Mouse (Mus musculus): ENCODE data around the gene Chsy1. TPM values are rescaled to one million over a fixed set of nuclear protein-coding genes. Genes with fewer than 3 reads are reported as not detected.

The Chsy1 gene
- polyA plus RNA-seq, 1 experiment from 2014 or later = 8.8 TPM

DNA sequence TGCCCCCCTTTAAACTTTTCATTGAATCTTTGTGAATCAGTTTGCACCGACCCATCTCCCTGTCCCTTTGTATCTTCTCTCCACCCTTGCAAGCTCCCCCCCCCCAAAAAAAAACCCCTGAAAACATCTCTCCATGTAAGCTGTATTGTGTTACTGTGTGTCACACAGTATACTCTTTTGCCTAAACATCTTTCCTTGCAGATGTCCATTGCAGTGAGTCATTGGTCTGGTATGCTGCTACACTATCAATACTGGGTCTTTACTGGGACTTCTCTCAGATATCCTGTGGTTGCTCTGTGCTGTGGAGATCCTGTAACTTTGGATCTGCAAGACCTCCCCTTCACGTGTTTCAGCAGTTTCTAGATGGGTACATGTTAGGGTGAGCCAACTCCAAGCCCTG lies 21.0 kb downstream of the Chsy1 start:
- Histone ChIP-seq H3K4me2 (ENCODE audit: low read length) (no peak overlapping the region), H3K27me3 (ENCODE audit: control insufficient read depth, insufficient read depth, low read depth, low read length) (no peaks in the 10 kb centered on the region), H3K9ac (ENCODE audit: low read depth, low read length) (no peak overlapping the region), H3K4me1 (ENCODE audit: control insufficient read depth, insufficient read depth, low read length) (peaks cover 13% of the 10 kb centered on the region), H3K27ac (ENCODE audit: low read length) (no peak overlapping the region), H3K36me3 (ENCODE audit: control insufficient read depth, insufficient read depth, low read length) (peaks cover 8% of the 10 kb centered on the region), H3K9me3 (replicated peaks; ENCODE audit: control insufficient read depth, low read length, poor library complexity, severe bottlenecking) (no peaks in the 10 kb centered on the region), H3K4me3 (ENCODE audit: low read depth, low read length) (no peak overlapping the region)
- 88% methylated on average over 2 of the region's 2 CpGs for WGBS
- no peak for ATAC-seq

DNA sequence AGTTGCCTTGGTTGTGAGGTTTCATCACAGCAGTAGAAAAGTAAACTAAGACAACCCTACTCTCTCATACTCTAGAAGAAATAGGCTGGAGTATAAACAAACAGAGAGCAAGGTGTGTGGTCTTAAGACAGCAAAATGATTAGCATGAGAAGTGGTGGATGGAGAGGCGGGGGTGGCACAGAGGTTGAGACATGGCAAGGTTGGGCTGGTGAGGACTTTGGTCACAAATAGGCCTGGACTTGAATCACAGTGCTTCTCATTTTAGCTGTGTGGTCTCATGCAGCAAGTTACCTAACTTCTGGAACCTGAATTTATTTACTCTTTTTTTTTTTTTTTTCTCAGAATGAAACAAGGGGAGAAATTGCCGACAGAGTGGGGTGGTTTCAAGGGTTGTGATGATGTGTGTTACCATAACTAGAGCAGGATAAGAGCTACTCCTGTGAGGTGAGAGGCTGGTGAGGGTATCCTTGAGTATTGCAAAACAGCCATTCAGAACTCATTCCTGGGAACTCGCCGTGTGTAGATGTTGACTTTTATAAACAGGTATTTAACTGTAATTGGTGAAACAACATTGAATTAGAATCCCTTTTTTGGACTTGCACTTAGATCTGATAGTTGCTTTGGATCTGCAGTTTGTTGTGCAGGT lies 22.6 kb downstream of the Chsy1 start:
- H3K9ac ChIP-seq (ENCODE audit: low read depth, low read length) = no peak overlapping the region
- no peak for ATAC-seq
- WGBS = 91% methylated on average over 4 of the region's 4 CpGs
- H3K36me3 ChIP-seq (ENCODE audit: control insufficient read depth, insufficient read depth, low read length) = 0 out of 2 replicates have a peak, but pooled peaks cover 5% of the 10 kb centered on the region
- no peaks in the 10 kb centered on the region for H3K9me3 ChIP-seq (replicated peaks; ENCODE audit: control insufficient read depth, low read length, poor library complexity, severe bottlenecking)
- no peak overlapping the region for H3K4me2 ChIP-seq (ENCODE audit: low read length)
- H3K4me1 ChIP-seq (ENCODE audit: control insufficient read depth, insufficient read depth, low read length) = peaks cover 19% of the 10 kb centered on the region
- no peaks in the 10 kb centered on the region for H3K27me3 ChIP-seq (ENCODE audit: control insufficient read depth, insufficient read depth, low read depth, low read length)
- no peak overlapping the region for H3K4me3 ChIP-seq (ENCODE audit: low read depth, low read length)
- no peak overlapping the region for H3K27ac ChIP-seq (ENCODE audit: low read length)

DNA sequence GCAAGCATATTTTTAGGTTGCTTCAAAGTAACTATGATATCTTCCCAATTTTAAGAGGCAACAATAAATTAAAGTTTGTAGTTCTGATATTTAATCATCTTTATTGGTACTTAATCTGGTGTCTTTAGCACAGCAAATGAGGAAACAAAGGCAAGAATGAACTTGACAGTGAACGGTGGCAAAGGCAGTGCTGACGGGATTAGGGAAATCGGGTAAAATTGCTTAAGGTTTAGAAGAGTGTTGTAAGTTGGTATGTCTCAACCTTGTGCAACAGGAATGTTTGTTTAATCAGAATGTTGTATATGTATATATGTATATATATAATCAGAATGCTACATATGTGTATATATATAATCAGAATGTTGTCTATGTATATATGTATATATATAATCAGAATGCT lies 24.8 kb downstream of the Chsy1 start:
- no peaks in the 10 kb centered on the region for H3K27me3 ChIP-seq (ENCODE audit: control insufficient read depth, insufficient read depth, low read depth, low read length)

DNA sequence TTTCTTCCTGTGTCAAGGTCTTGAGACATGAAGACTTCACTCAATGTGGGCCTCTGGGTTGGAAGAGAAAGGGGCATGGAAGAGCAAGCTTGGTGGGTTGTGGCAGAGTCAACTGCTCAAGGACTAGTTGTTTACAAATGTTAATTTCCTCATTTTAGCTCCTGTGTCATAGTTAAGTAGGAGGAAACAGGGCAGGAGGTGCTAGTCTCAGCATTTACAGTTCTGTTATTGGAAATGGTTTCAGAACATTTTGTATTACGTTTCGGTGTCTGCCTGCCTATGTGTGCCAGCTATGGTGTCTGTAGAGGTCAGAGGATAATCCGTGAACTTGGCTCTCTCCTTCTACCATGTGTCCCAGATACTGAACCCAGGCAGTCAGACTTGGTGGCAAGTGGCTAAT lies 26.3 kb downstream of the Chsy1 start:
- Histone ChIP-seq H3K4me3 (ENCODE audit: low read depth, low read length) (no peak overlapping the region), H3K9me3 (replicated peaks; ENCODE audit: control insufficient read depth, low read length, poor library complexity, severe bottlenecking) (no peaks in the 10 kb centered on the region), H3K4me1 (ENCODE audit: control insufficient read depth, insufficient read depth, low read length) (peaks cover 25% of the 10 kb centered on the region), H3K36me3 (ENCODE audit: control insufficient read depth, insufficient read depth, low read length) (0 out of 2 replicates have a peak, but pooled peaks cover 3% of the 10 kb centered on the region), H3K27me3 (ENCODE audit: control insufficient read depth, insufficient read depth, low read depth, low read length) (no peaks in the 10 kb centered on the region), H3K9ac (ENCODE audit: low read depth, low read length) (no peak overlapping the region), H3K27ac (ENCODE audit: low read length) (no peak overlapping the region), H3K4me2 (ENCODE audit: low read length) (no peak overlapping the region)
- ATAC-seq = no peak
- 72% methylated on average over 3 of the region's 3 CpGs for WGBS

More for the DNA sequence above, 24.8 kb downstream of the Chsy1 start:
- no peak overlapping the region for H3K4me3 ChIP-seq (ENCODE audit: low read depth, low read length)
- H3K4me1 ChIP-seq (ENCODE audit: control insufficient read depth, insufficient read depth, low read length) = peaks cover 17% of the 10 kb centered on the region
- H3K9ac ChIP-seq (ENCODE audit: low read depth, low read length) = no peak overlapping the region
- no peak for ATAC-seq
- 0 out of 2 replicates have a peak, but pooled peaks cover 5% of the 10 kb centered on the region for H3K36me3 ChIP-seq (ENCODE audit: control insufficient read depth, insufficient read depth, low read length)
- H3K9me3 ChIP-seq (replicated peaks; ENCODE audit: control insufficient read depth, low read length, poor library complexity, severe bottlenecking) = no peaks in the 10 kb centered on the region
- 93% methylated on average over 3 of the region's 3 CpGs for WGBS
- no peak overlapping the region for H3K4me2 ChIP-seq (ENCODE audit: low read length)
- H3K27ac ChIP-seq (ENCODE audit: low read length) = no peak overlapping the region

DNA sequence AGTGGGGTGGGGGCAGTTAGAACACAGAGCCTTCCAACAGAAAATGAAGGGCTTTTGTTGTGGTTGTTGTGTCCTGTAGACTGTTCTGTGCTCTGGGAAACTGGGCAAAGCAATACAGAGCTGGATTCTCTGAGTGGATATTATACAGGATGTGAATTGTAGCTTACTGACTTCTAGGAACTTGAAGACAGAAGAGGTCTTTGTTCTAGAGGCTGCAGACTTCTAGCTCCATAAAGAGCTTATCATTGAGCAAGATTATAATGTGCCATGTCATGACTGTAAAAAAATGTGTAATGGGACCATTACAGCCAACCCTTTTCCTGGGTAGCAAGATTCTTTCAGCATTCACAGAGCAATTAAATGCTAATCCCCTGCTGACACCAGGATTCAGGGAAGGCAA lies 26.9 kb downstream of the Chsy1 start:
- ATAC-seq = no peak
- Histone ChIP-seq H3K27ac (ENCODE audit: low read length) (no peak overlapping the region), H3K4me3 (ENCODE audit: low read depth, low read length) (no peak overlapping the region), H3K9ac (ENCODE audit: low read depth, low read length) (no peak overlapping the region), H3K36me3 (ENCODE audit: control insufficient read depth, insufficient read depth, low read length) (no peaks in the 10 kb centered on the region), H3K4me2 (ENCODE audit: low read length) (no peak overlapping the region), H3K27me3 (ENCODE audit: control insufficient read depth, insufficient read depth, low read depth, low read length) (no peaks in the 10 kb centered on the region), H3K4me1 (ENCODE audit: control insufficient read depth, insufficient read depth, low read length) (peaks cover 30% of the 10 kb centered on the region), H3K9me3 (replicated peaks; ENCODE audit: control insufficient read depth, low read length, poor library complexity, severe bottlenecking) (no peaks in the 10 kb centered on the region)

DNA sequence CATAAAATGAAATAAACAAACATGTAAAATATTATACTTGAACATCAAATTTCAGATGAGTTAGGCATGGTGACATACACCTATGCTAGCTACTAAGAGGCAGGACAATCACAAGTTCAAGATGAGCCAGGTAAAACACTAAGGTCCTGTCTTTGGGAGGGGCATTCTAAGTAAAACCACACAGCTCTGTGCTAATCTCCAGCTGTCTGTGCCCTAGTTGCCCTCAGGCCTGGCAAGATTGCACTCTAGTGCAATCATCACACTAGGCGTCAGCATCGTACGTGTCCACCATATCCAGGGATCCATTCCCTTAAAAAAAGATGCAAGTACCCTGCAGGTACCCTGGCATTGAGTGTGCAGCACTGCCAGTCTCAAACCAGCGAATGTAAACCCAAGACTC lies 28.0 kb downstream of the Chsy1 start:
- H3K4me1 ChIP-seq (ENCODE audit: control insufficient read depth, insufficient read depth, low read length) = peaks cover 40% of the 10 kb centered on the region
- no peaks in the 10 kb centered on the region for H3K27me3 ChIP-seq (ENCODE audit: control insufficient read depth, insufficient read depth, low read depth, low read length)
- H3K4me3 ChIP-seq (ENCODE audit: low read depth, low read length) = no peak overlapping the region
- H3K36me3 ChIP-seq (ENCODE audit: control insufficient read depth, insufficient read depth, low read length) = no peaks in the 10 kb centered on the region
- H3K9me3 ChIP-seq (replicated peaks; ENCODE audit: control insufficient read depth, low read length, poor library complexity, severe bottlenecking) = no peaks in the 10 kb centered on the region
- no peak overlapping the region for H3K27ac ChIP-seq (ENCODE audit: low read length)
- H3K4me2 ChIP-seq (ENCODE audit: low read length) = no peak overlapping the region
- no peak overlapping the region for H3K9ac ChIP-seq (ENCODE audit: low read depth, low read length)
- WGBS = 83% methylated on average over 4 of the region's 4 CpGs
- ATAC-seq = no peak

DNA sequence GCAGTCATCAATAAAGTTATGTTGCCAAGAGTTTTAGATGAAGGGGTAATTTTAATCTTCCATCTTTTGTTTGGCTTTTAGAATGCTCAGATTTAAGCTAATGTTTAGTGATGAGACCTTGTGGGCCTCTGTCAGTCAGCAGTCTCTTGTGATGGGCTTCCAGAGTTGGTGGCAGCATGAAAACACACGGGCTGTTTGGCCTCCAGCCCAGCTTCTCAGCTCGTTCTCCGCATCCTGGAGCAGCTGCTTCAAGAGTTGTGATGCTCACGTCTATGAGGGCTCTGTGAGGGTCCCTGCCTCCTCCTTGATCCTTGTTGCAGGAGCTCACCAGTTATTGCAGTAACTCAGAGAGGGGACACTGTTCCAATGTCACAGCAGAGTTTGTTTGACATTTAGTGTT lies 29.0 kb downstream of the Chsy1 start:
- Histone ChIP-seq H3K4me3 (ENCODE audit: low read depth, low read length) (no peak overlapping the region), H3K27me3 (ENCODE audit: control insufficient read depth, insufficient read depth, low read depth, low read length) (no peaks in the 10 kb centered on the region), H3K9me3 (replicated peaks; ENCODE audit: control insufficient read depth, low read length, poor library complexity, severe bottlenecking) (no peaks in the 10 kb centered on the region), H3K9ac (ENCODE audit: low read depth, low read length) (no peak overlapping the region), H3K4me2 (ENCODE audit: low read length) (no peak overlapping the region), H3K4me1 (ENCODE audit: control insufficient read depth, insufficient read depth, low read length) (peaks cover 49% of the 10 kb centered on the region), H3K27ac (ENCODE audit: low read length) (no peak overlapping the region), H3K36me3 (ENCODE audit: control insufficient read depth, insufficient read depth, low read length) (no peaks in the 10 kb centered on the region)
- ATAC-seq = no peak
- WGBS = 45% methylated on average over 4 of the region's 4 CpGs

DNA sequence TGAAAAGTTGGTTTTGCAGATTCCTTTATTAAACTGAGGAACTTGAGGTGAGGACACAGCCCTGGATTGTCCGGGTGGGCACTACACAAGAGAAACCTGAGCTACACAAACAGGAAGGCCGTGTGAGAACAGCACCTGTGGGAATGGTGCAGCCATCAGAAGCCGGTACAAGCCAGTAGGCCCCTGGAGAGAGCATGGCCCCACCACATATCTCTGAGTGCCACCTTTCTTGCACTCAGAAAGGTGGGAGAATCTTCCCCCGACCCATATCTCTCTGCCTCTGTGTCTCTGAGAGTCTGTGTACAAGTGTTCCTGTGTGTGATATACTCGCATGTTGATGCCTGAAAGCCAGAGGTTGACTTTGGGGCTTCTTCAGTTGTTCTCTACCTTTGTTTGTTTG lies 29.6 kb downstream of the Chsy1 start:
- Histone ChIP-seq H3K4me3 (ENCODE audit: low read depth, low read length) (no peak overlapping the region), H3K27me3 (ENCODE audit: control insufficient read depth, insufficient read depth, low read depth, low read length) (no peaks in the 10 kb centered on the region), H3K4me1 (ENCODE audit: control insufficient read depth, insufficient read depth, low read length) (peaks cover 53% of the 10 kb centered on the region), H3K27ac (ENCODE audit: low read length) (no peak overlapping the region), H3K9me3 (replicated peaks; ENCODE audit: control insufficient read depth, low read length, poor library complexity, severe bottlenecking) (no peaks in the 10 kb centered on the region), H3K4me2 (ENCODE audit: low read length) (no peak overlapping the region), H3K9ac (ENCODE audit: low read depth, low read length) (no peak overlapping the region), H3K36me3 (ENCODE audit: control insufficient read depth, insufficient read depth, low read length) (no peaks in the 10 kb centered on the region)
- WGBS = 89% methylated on average over 5 of the region's 5 CpGs
- no peak for ATAC-seq

DNA sequence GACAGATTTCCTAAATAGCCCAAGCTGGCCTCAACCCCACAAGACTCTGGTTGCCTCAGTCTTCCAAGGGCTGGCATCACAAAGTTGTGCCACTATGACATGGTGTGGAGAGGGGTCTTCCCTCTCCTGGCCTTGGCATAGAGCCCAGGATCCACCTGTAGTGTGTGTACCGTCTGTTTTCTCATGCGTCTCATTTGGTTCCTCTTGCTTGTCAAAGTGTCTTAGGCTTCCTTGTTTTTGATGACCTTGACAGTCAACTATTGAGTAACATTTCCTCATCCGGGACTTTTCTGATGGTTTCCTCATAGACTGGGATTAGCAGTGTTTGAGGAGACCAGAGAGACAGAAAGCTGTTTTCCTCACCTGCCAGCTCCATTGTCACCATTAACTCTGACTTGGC lies 30.8 kb downstream of the Chsy1 start:
- no peak overlapping the region for H3K4me3 ChIP-seq (ENCODE audit: low read depth, low read length)
- no peaks in the 10 kb centered on the region for H3K36me3 ChIP-seq (ENCODE audit: control insufficient read depth, insufficient read depth, low read length)
- H3K27me3 ChIP-seq (ENCODE audit: control insufficient read depth, insufficient read depth, low read depth, low read length) = no peaks in the 10 kb centered on the region
- H3K9ac ChIP-seq (ENCODE audit: low read depth, low read length) = no peak overlapping the region
- peaks cover 53% of the 10 kb centered on the region for H3K4me1 ChIP-seq (ENCODE audit: control insufficient read depth, insufficient read depth, low read length)
- no peak for ATAC-seq
- H3K9me3 ChIP-seq (replicated peaks; ENCODE audit: control insufficient read depth, low read length, poor library complexity, severe bottlenecking) = no peaks in the 10 kb centered on the region
- 79% methylated on average over 3 of the region's 3 CpGs for WGBS
- H3K4me2 ChIP-seq (ENCODE audit: low read length) = no peak overlapping the region
- no peak overlapping the region for H3K27ac ChIP-seq (ENCODE audit: low read length)

Data from midbrain, embryonic 16.5 days (tissue).